Mouse (Mus musculus) liver, postnatal 0 days (tissue): ENCODE measurements around the gene Cdk5rap1.

Experiments used
- CTCF ChIP-seq: sonication (generic); IDR thresholded peaks from 2 replicates; pipeline ENCODE4 v1.5.1; 2016; ENCODE audit warnings: antibody characterized with exemption, low read depth
- EP300 ChIP-seq: IDR thresholded peaks from 2 replicates; pipeline ENCODE4 v1.6.1; 2016; ENCODE audit warnings: antibody characterized with exemption, low read depth, mild to moderate bottlenecking

DNA sequence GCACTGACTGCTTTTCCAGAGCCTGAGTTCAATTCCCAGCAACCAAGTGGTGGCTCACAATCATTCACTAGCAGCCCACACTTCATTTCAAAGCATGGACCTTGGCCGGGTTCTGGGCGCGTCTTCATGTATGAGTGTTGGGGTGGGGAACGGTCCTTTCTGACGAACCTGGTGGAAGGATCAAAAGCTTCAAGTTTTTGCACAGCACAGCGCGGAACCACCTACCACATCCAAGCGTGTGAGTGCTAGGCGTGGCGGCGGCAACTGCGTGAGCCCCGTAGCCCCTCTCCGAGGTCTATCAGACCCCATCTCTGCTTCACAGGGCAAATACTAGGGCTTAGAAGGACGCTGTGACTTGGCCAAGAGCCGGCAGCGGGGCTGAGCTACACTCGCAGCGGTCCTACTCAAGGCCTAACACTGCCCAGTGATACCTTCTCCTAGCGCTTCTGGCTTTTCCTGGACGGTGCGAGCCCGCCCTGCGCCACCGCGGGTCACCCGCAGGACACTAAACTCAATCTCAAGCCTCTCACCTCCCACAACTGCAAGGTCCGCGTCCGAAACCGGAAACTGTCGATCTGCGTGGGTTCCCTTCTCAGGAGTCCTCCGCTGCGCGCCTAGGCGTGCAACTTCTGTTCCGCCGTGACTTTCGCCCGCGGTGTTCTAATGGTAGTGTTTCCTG lies 520 bp downstream of the Cdk5rap1 start:
- TF ChIP-seq CTCF (no peak), EP300 (no peak)
